Mouse (Mus musculus): ENCODE results near the gene Sema4f. TPM values are rescaled to one million over a fixed set of nuclear protein-coding genes. Genes with fewer than 3 reads are reported as not detected.

Sema4f gene
- total and polyA plus RNA-seq, 2 experiments from 2014 or later: not detected

- no peak overlapping the region for H3K4me3 ChIP-seq (ENCODE audit: low read depth, low read length)
- H3K4me1 ChIP-seq (ENCODE audit: control insufficient read depth, insufficient read depth): peaks cover 3% of the 10 kb centered on the region; the same call in 1 of the 2 replicates
- DNase-seq (ENCODE audit: low spot score) (no peak), ATAC-seq (ENCODE audit: insufficient read depth, low read depth) (no peak)
- no peaks in the 10 kb centered on the region for H3K36me3 ChIP-seq (replicated peaks; ENCODE audit: control insufficient read depth, insufficient read depth, low read length)
- no peak overlapping the region for H3K27ac ChIP-seq (ENCODE audit: low read depth)
- H3K4me2 ChIP-seq (ENCODE audit: low read depth, low read length): no peak overlapping the region
- WGBS: 74% methylated on average over 2 of the region's 2 CpGs
- TF ChIP-seq CTCF (IDR thresholded peaks at IDR 0.05; ENCODE audit: low read depth): peak; percentile 37
- TF ChIP-seq EP300 (IDR thresholded peaks at IDR 0.05; ENCODE audit: low read depth): no peak
- H3K9ac ChIP-seq (replicated peaks; ENCODE audit: low read depth, low read length): no peak overlapping the region
- H3K9me3 ChIP-seq (replicated peaks; ENCODE audit: control insufficient read depth, low read length): no peaks in the 10 kb centered on the region
- no peaks in the 10 kb centered on the region for H3K27me3 ChIP-seq (ENCODE audit: control insufficient read depth, insufficient read depth, low read length)
These were observed 47.0 kb downstream of the Sema4f start for GRCm38 (mm10) chr6:82892540-82892939.

- DNase-seq (ENCODE audit: low spot score) (no peak), ATAC-seq (ENCODE audit: insufficient read depth, low read depth) (no peak)
- 38% methylated on average over 6 of the region's 6 CpGs for WGBS
- no peaks in the 10 kb centered on the region for H3K9me3 ChIP-seq (replicated peaks; ENCODE audit: control insufficient read depth, low read length)
- no peaks in the 10 kb centered on the region for H3K27me3 ChIP-seq (ENCODE audit: control insufficient read depth, insufficient read depth, low read length)
- H3K4me2 ChIP-seq (ENCODE audit: low read depth, low read length): no peak overlapping the region
- no peaks in the 10 kb centered on the region for H3K36me3 ChIP-seq (replicated peaks; ENCODE audit: control insufficient read depth, insufficient read depth, low read length)
- no peak overlapping the region for H3K9ac ChIP-seq (replicated peaks; ENCODE audit: low read depth, low read length)
- no peak for TF ChIP-seq EP300 (IDR thresholded peaks at IDR 0.05; ENCODE audit: low read depth)
- no peak for TF ChIP-seq CTCF (IDR thresholded peaks at IDR 0.05; ENCODE audit: low read depth)
- H3K4me1 ChIP-seq (ENCODE audit: control insufficient read depth, insufficient read depth): no peaks in the 10 kb centered on the region
- no peak overlapping the region for H3K4me3 ChIP-seq (ENCODE audit: low read depth, low read length)
- H3K27ac ChIP-seq (ENCODE audit: low read depth): no peak overlapping the region
These were observed 48.1 kb downstream of the Sema4f start for GRCm38 (mm10) chr6:82891488-82891887.

GRCm38 (mm10) chr6:82886330-82886729, 53.2 kb downstream of the Sema4f start:
- WGBS: 78% methylated on average over 4 of the region's 4 CpGs
- Histone ChIP-seq H3K4me3 (ENCODE audit: low read depth, low read length) (no peak overlapping the region), H3K36me3 (replicated peaks; ENCODE audit: control insufficient read depth, insufficient read depth, low read length) (no peaks in the 10 kb centered on the region), H3K27ac (ENCODE audit: low read depth) (no peak overlapping the region), H3K27me3 (ENCODE audit: control insufficient read depth, insufficient read depth, low read length) (no peaks in the 10 kb centered on the region), H3K4me2 (ENCODE audit: low read depth, low read length) (no peak overlapping the region), H3K9ac (replicated peaks; ENCODE audit: low read depth, low read length) (no peak overlapping the region), H3K4me1 (ENCODE audit: control insufficient read depth, insufficient read depth) (0 out of 2 replicates have a peak, but pooled peaks cover 6% of the 10 kb centered on the region), H3K9me3 (replicated peaks; ENCODE audit: control insufficient read depth, low read length) (no peaks in the 10 kb centered on the region)
- ATAC-seq (ENCODE audit: insufficient read depth, low read depth) (no peak), DNase-seq (ENCODE audit: low spot score) (no peak)
- no peak for TF ChIP-seq CTCF (IDR thresholded peaks at IDR 0.05; ENCODE audit: low read depth)
- TF ChIP-seq EP300 (IDR thresholded peaks at IDR 0.05; ENCODE audit: low read depth): no peak

- 0 out of 2 replicates have a peak, but pooled peaks cover 6% of the 10 kb centered on the region for H3K4me1 ChIP-seq (ENCODE audit: control insufficient read depth, insufficient read depth)
- H3K9me3 ChIP-seq (replicated peaks; ENCODE audit: control insufficient read depth, low read length): no peaks in the 10 kb centered on the region
- DNase-seq (ENCODE audit: low spot score) (no peak), ATAC-seq (ENCODE audit: insufficient read depth, low read depth) (no peak)
- H3K9ac ChIP-seq (replicated peaks; ENCODE audit: low read depth, low read length): no peak overlapping the region
- no peak overlapping the region for H3K4me3 ChIP-seq (ENCODE audit: low read depth, low read length)
- no peak overlapping the region for H3K27ac ChIP-seq (ENCODE audit: low read depth)
- no peaks in the 10 kb centered on the region for H3K27me3 ChIP-seq (ENCODE audit: control insufficient read depth, insufficient read depth, low read length)
- no peaks in the 10 kb centered on the region for H3K36me3 ChIP-seq (replicated peaks; ENCODE audit: control insufficient read depth, insufficient read depth, low read length)
- WGBS: 90% methylated on average over 4 of the region's 4 CpGs
- no peak for TF ChIP-seq EP300 (IDR thresholded peaks at IDR 0.05; ENCODE audit: low read depth)
- TF ChIP-seq CTCF (IDR thresholded peaks at IDR 0.05; ENCODE audit: low read depth): no peak
- H3K4me2 ChIP-seq (ENCODE audit: low read depth, low read length): no peak overlapping the region
These were observed 53.7 kb downstream of the Sema4f start for GRCm38 (mm10) chr6:82885909-82886308.

GRCm38 (mm10) chr6:82885441-82885840, 54.1 kb downstream of the Sema4f start:
- H3K27ac ChIP-seq (ENCODE audit: low read depth): no peak overlapping the region
- no peak overlapping the region for H3K4me3 ChIP-seq (ENCODE audit: low read depth, low read length)
- TF ChIP-seq CTCF (IDR thresholded peaks at IDR 0.05; ENCODE audit: low read depth) (no peak), EP300 (IDR thresholded peaks at IDR 0.05; ENCODE audit: low read depth) (no peak)
- 86% methylated on average over 2 of the region's 2 CpGs for WGBS
- H3K9me3 ChIP-seq (replicated peaks; ENCODE audit: control insufficient read depth, low read length): no peaks in the 10 kb centered on the region
- no peak for ATAC-seq (ENCODE audit: insufficient read depth, low read depth)
- H3K36me3 ChIP-seq (replicated peaks; ENCODE audit: control insufficient read depth, insufficient read depth, low read length): no peaks in the 10 kb centered on the region
- no peak overlapping the region for H3K9ac ChIP-seq (replicated peaks; ENCODE audit: low read depth, low read length)
- H3K4me1 ChIP-seq (ENCODE audit: control insufficient read depth, insufficient read depth): 0 out of 2 replicates have a peak, but pooled peaks cover 6% of the 10 kb centered on the region
- DNase-seq (ENCODE audit: low spot score): no peak
- H3K27me3 ChIP-seq (ENCODE audit: control insufficient read depth, insufficient read depth, low read length): no peaks in the 10 kb centered on the region
- H3K4me2 ChIP-seq (ENCODE audit: low read depth, low read length): no peak overlapping the region

GRCm38 (mm10) chr6:82884570-82884969, 55.0 kb downstream of the Sema4f start:
- Histone ChIP-seq H3K9ac (replicated peaks; ENCODE audit: low read depth, low read length) (no peak overlapping the region), H3K27ac (ENCODE audit: low read depth) (peak overlapping the region; percentile 5; the same call in 1 of the 2 replicates), H3K4me3 (ENCODE audit: low read depth, low read length) (no peak overlapping the region), H3K4me1 (ENCODE audit: control insufficient read depth, insufficient read depth) (0 out of 2 replicates have a peak, but pooled peaks cover 6% of the 10 kb centered on the region), H3K4me2 (ENCODE audit: low read depth, low read length) (no peak overlapping the region), H3K36me3 (replicated peaks; ENCODE audit: control insufficient read depth, insufficient read depth, low read length) (no peaks in the 10 kb centered on the region), H3K9me3 (replicated peaks; ENCODE audit: control insufficient read depth, low read length) (no peaks in the 10 kb centered on the region), H3K27me3 (ENCODE audit: control insufficient read depth, insufficient read depth, low read length) (no peaks in the 10 kb centered on the region)
- ATAC-seq (ENCODE audit: insufficient read depth, low read depth) (peak; percentile 27; the same call in 1 of the 2 replicates), DNase-seq (ENCODE audit: low spot score) (no peak)
- 19% methylated on average over 3 of the region's 3 CpGs for WGBS
- no peak for TF ChIP-seq EP300 (IDR thresholded peaks at IDR 0.05; ENCODE audit: low read depth)
- no peak for TF ChIP-seq CTCF (IDR thresholded peaks at IDR 0.05; ENCODE audit: low read depth)

Measured in heart, postnatal 0 days (tissue).